Mouse (Mus musculus) retina, postnatal 7 days (tissue): Measurements from ENCODE around the gene Adamts10.

ENCODE experiments used
- DNase-seq: peaks from one replicate; pipeline ENCODE4 v3.0.0-alpha.2; 2012; ENCODE audit warnings: low read depth, low spot score

The Adamts10 gene

DNA sequence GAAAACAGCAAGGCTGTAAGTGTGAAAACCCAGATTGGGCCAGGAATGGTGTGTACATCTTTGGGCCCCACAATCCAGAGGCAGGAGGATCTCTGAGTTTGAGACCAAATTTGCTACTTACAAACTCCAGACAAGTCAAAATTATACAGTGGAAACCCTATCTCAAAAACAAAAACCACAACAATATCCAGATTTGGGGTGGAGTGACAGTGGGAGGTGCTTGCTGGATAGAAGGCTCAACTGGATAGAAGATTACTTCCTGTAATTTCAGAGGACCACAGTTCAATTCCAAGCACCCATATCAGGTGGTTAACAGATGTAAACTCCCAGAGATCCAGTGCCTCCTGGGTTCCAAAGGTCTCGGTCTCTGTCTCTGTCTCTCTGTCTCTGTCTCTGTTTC is 30.5 kb downstream of the Adamts10 start:
- no peak for DNase-seq

DNA sequence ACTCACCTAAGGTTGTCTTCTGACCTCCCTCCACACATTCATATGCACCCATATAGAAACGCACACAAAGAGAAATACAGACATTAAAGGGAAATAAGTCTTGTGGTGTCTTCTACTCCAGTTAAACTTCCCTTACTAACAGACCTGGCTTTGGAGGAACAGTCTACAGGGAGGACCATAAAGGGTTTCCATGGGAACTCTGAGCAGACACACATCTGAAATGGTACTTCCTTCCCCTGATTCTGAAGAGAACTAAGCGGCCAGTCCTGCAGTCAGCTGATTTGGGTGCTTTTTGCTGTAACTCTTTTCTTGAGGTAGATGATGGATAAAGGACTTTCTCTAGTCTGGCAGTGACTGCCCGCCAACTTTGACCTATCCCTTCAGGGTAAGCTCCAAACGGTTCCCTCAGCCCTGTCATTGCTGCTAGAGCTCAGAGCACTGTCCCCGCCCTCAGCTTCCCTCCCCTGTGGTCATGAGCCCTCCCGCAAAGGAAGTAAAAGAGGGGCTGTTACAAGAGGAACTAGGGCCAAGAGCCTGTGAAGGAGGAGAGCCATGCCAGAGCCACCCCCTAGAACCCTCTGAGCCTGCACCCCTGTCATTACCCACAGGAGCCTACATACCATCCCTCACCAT is 31.3 kb downstream of the Adamts10 start, which contains the start of gene Myo1f:
Gene Myo1f, plus strand, starts transcription at position 485 of the 633 bp plus-strand sequence.
- no peak for DNase-seq

DNA sequence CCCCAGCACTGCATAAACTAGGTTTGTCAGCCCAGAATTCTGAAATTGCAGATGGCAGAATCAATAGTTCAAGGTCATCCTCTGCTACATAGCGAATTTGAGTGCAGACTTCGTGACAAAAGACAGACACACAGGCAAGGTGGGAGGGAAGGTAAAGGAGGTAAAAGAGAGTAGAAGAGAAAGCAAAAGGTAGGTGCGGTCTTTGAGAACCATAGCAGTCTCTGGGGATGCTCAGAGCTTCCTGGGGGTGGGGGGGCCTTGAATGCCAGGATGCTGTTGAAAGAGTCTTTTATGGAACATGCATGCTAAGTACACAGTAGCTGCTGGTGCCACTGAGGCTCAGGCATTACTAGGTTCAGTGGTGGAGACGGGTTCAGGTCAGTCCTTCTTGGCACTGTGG is 33.9 kb downstream of the Adamts10 start:
- no peak for DNase-seq

DNA sequence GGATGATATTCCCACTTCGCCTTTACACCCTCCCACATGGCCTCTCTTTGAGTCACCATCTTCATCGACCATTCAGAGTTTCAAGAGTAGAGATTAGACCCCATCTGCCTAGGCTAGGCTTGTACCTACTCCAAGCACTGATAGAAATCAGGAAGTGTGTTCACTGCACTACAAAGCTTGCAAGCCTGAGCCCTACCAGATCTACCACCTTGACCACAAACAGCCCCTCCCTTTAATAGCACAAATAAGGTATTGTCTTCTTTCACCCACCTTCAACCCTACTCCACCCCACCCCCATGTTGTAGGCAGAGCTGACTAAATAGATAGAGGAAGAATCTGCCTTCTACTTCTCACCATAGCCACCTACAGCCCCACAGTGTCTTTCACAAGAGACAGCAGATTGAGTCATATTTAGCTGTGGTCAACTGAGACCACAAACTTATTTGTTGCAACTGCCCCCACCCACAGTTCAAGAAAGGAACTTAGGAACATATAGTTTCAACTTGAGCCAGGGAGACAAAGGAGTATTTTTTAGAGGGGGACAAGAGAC is 39.6 kb downstream of the Adamts10 start:
- no peak for DNase-seq

DNA sequence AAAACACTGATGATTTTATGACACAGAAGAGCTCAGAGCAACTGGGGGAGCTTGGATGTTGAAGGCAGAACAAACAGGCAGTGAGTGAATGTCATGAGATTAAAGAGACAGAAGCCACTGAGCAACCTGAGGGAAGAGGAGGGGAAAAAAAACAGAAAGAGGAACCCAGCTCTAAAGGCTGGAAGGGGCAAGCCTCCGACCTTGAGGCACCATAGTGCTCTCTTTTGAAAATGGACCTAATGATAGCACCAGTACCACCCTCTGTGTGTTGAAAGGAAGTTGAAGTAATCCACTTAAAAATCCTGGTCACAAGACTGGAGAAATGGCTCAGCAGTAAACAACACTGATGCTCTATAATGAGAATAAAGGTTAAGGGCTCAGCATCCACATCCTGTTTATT is 40.6 kb downstream of the Adamts10 start:
- no peak for DNase-seq

DNA sequence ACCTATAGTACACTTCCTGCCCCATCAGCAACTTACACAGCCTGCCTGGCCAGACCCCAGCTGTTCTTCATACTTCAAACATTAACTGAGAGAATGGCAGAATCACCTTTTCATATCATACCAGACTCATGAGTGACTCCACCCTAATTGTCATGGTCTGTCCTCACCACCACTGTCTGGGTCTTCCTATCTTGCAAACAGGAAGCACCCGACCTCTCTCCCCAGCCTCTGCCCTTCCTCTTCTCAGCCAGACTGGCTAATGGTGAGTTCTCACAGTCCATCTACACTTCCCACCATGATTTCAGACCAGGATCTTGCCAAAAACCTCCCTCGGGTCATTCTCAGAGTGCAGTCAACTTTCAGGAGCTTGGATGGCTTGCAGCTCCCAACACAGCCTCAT is 42.2 kb downstream of the Adamts10 start:
- no peak for DNase-seq

DNA sequence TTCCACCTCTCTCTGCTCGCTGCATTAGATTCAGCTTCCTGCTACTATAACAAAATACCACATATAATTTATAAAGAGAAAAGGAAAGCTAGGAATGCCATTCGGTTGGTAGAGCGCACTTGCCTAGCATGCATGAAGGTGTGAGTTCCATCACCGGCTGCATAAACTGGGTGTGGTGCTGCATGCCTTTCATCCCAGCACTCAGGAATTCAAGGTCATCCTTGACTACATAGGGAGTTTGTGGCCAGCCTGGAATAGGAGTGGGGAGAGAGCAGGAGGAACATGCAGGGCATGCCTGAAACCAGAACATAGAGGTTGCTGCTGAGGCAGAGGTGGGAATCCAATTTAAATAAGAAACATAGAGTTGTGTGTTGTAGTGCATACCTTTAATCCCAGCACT is 60.1 kb downstream of the Adamts10 start:
- no peak for DNase-seq

DNA sequence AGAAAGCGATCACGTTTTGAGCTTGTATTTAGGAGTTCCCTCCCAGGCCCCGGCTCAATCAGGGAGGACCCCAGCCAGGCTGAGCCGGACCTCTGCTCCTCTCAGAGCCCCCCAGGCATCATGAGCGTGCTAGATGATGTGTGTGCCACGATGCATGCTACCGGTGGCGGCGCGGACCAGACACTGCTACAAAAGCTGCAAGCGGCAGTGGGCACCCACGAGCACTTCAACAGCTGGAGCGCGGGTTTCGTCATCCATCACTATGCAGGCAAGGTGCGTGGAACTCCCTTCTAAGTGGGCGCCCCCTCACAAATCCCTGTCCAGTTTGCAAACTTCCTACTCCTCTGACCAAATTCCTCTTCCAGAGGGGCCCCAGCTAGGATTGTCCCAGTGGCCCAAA is 62.0 kb downstream of the Adamts10 start:
- no peak for DNase-seq

DNA sequence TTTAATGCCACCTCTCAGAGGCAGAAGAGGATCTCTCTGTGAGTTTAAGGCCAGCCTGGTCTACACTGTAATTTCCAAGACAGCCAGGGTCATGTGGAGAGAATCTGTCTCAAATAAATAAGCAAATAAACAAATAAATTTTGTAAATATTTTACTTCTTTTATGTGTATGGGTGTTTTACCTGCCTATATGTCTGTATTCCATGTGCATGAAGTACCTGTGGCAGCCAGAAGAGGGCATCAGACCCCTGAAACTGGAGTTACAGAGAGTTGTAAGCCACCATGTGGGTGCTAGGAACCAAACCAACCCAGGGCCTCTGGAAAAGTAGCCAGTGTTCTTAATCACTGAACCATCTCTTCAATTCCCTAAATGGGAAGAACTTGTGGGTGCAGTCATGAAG is 73.3 kb downstream of the Adamts10 start:
- DNase-seq, result no peak

DNA sequence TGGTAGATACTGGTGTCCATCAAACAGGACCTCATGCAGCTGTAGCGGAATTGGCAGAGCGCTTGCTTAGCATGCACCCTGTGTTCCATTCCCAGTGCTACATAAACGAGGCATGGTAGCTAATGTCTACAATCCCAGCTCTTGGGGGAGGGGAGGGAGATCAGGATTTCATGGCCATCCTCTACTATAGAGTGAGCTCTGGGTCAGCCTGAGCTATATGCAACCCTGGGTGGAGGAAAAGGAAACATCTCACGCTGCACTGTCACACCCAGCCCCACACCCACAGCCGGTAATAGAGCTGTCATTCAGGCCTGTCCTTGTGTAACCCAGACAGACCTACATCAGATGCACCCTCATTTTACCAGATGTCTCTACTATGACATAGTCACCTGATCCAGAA is 74.5 kb downstream of the Adamts10 start:
- no peak for DNase-seq

DNA sequence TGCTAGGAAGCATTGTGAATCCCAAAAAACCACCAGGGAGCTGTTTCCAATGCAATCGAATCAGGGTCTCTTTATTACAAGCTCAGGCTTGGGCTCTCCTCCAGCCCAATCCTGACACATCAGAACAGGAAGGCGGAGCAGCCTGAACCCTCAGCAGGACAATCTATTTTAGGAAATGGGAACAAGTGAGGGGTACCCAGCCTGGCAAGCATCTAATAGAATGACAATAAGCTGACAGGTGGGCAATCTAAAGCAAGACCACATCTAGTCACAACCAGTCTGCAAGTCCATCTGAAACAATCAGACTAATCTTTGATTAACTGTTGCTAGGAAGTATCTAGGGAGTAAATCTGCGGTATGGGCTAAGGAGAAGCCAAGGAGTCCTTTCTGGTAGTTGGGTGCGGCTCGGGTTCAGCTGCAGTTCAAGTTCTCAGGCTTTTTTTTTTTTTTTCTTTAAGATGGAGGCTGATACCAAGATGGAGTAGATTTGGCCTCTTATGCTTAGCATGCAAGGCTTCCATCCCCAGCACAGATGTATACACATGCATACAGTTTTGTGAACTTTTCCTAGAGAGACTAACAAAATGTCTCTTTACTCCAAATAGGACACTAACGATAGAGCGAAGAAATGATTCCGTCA is 76.0 kb downstream of the Adamts10 start:
- no peak for DNase-seq

DNA sequence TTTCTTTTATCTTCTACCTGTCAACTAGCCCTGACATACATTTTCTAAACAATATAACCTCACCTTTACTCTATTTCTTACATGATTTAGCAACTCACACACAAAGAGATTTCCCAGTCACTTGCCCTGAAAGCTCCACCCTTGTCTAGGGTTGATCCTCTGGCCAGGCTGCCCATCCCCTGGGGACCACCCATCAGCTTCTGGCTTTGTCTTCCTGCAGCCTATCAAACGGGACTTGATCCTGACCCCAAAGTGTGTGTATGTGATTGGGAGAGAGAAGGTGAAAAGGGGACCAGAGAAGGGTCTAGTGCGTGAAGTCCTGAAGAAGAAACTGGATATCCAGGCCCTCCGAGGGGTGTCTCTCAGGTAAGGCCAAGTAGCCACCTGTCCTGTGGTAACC is 76.8 kb downstream of the Adamts10 start:
- no peak for DNase-seq

DNA sequence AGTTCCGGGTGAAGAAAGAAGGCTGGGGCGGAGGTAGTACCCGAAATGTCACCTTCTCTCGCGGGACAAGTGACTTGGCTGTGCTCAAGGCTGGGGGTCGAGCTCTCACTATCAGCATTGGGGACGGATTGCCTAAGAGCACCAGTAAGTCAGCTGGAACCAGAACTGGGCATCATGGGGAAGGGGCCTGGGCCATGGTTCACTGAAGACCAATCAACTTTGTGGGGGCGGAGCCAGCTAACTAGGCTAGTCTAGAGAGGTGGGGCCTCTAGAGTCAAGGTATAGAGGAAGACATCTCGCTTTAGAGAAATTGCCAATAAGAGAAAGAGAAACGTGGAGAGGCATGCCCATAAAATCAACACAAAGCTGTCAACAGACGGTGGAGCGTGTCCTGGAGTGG is 77.9 kb downstream of the Adamts10 start:
- DNase-seq, result no peak
